Mouse (Mus musculus) frontal cortex, adult (tissue): Measurements from ENCODE around the gene Ppp1r9a.

Experiments
- ATAC-seq: cut with Nextera tagmentation; 2 replicates; pipeline ENCODE4 v1.9.2; 2017; ENCODE audit warnings: mild to moderate bottlenecking, moderate library complexity, mixed read lengths; ENCODE audit not compliant: low TSS enrichment

The Ppp1r9a gene

GRCm38 (mm10) chr6:5039316-5039715 lies 136.6 kb downstream of the Ppp1r9a start:
- ATAC-seq = peak; percentile 65; the same call in 1 of the 2 replicates

DNA sequence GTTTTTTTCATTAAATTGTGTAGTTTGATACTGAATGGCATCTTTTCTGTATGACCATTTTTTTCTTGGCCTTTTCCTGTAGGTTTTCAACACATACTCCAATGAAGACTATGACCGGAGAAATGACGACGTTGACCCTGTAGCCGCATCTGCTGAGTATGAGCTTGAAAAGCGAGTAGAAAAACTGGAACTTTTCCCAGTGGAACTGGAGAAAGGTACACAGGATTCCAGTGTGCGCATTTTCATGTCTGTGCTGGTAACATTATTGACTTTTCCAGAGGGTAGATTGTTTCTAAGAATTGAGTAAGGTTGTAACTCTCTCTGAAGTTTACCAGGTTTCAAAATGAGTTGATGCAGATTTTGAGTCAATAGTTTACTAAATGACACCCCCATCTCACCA lies 143.1 kb downstream of the Ppp1r9a start:
- ATAC-seq = no peak

DNA sequence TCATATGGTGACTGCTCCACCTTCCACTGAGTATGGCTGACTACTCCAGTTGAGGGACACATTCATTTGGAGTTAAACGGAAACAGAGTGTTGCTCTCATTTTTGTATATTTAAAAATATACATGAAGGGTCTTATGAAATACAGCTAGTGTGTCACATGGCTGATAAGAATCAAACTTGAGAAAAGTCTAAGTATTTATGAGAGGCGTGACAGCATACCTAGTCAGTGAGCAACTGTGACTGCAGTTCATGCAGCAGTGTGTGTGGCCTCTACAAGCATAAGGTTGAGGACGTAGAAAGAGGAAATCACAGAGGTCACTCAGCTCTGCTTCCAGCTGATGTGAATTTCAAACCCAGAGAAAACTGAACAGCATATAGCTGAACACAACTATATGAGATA lies 145.3 kb downstream of the Ppp1r9a start:
- ATAC-seq = no peak

- 0 out of 2 replicates have a peak, but pooled peaks have one; percentile 13 for ATAC-seq
Measured at GRCm38 (mm10) chr6:5052309-5052708, 149.6 kb downstream of the Ppp1r9a start.

DNA sequence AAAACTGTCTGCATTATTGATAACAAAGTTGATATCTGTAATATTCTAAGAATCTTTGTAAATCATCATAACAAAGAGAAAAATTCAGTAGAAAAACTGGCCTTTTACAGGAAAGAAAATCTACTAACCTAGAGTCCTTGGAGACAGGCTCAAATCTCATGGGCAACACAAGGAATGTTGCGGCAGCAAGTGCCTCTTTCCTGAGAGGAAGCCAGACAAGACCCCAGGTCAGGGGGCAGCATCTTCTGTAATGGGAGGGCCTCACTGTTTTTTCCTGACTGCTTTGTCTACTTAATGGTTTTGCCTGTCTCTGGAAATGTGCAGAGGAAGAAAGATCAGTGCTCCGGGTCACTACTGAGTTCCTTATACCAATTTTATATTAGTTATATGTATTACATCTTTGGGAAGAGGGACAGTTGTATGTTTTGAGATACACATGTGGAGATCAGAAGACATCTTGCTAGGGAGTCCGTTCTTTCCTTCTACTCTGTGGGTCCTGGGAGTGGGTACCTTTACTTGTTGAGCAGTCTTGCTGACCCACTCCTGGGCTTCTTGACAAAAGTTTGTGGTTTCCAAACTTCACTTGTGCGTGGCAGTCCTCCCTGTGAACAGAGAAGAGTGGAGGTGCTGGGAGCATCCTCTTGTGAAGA lies 151.9 kb downstream of the Ppp1r9a start:
- no peak for ATAC-seq

- ATAC-seq = no peak
Measured at GRCm38 (mm10) chr6:5074736-5075135, 172.0 kb downstream of the Ppp1r9a start.

DNA sequence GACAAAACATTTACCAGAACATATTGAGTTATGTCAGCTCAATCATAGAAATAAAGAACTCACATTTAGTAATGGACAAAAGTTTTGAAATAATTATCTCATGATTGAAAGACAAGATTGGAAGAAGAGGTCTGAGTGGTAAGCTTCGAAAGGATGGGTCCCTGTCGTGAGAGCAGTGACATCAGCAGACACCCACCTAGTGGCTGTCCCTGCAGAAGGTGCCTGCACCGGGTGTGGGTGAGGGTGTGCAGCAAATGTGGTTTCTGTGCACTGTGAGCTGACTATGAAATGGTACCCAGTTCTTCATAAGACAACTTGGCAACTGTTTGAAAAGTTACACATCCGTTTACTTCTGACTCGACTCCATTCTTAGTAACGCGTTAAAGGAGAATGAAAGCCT lies 173.0 kb downstream of the Ppp1r9a start:
- peak; percentile 88; the same call in 1 of the 2 replicates for ATAC-seq

DNA sequence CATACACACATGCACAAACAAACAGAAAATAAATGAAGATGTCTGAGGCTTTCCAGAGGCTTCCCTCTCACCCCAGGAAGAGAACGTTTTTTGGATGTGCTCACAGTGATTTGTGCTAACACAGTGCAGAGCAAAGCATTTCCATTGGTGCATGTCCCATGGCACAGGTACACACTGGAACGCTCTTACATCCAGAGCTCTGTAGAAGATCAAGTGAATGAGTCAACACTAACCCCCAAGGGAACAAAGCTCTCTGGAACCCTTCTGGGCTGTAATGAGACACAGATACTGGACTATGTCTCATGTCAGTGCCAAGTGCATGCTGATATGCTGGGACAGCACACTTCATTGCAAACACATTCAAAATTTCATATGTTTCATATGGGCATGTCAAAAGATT lies 175.3 kb downstream of the Ppp1r9a start:
- no peak for ATAC-seq

DNA sequence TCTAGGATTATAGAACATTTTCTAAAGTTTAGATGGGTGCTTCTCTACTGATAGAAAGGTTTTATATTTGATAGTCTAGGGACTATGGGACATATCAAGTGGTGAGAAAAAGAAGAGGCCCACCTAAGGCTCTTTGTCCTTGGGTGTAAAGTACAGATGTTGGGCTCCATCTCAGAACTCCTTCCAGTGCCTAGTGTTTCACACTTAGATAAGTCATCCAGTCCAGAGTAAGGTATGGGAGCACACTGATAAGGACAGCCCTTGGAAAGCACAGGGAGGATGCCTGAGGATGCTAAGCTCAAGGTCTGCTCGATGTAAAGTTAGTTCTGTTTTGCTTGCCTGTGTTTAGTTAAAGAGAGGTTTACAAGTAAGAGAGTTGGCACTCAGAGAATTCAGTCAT lies 176.4 kb downstream of the Ppp1r9a start:
- no peak for ATAC-seq

DNA sequence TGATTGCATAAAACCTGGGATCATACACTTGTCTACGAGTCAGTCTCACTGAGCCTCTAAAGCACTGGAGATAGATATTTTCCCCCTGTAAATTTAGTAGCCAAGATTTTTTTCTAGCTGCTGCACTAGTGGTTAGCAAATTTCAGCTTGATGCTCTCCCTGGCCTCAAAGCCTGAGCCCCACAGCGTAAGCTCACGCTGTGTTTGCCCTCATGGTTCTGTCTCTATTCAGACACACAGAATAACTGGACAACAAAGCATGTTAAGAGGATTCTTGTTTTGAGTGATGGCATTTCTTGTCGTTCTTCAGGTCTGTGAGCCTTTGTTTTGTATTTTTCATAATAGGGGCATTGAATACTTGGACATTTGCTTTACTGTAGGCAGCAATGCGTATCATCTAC lies 177.4 kb downstream of the Ppp1r9a start:
- ATAC-seq = no peak

GRCm38 (mm10) chr6:5080496-5080895 lies 177.8 kb downstream of the Ppp1r9a start:
- no peak for ATAC-seq

GRCm38 (mm10) chr6:5081099-5081498 lies 178.4 kb downstream of the Ppp1r9a start:
- ATAC-seq = no peak

DNA sequence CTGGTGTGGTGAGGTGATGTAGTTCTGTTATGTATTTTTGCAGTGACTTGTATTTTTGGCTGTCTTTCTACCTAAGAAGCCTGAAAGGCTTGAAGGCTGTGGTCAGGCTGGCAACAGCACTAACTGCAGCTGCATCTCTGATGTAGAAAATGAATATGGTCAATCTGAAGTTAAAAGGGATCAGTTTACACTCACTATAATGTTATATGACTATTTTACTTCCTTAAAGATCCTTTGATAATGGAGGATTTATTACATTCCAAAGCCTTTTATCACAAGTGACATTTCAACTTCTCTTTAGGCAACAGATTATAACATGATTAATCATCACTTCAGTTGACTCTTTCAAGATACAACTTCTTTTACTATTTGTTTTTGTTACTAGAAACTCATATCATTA lies 179.4 kb downstream of the Ppp1r9a start:
- ATAC-seq = no peak

DNA sequence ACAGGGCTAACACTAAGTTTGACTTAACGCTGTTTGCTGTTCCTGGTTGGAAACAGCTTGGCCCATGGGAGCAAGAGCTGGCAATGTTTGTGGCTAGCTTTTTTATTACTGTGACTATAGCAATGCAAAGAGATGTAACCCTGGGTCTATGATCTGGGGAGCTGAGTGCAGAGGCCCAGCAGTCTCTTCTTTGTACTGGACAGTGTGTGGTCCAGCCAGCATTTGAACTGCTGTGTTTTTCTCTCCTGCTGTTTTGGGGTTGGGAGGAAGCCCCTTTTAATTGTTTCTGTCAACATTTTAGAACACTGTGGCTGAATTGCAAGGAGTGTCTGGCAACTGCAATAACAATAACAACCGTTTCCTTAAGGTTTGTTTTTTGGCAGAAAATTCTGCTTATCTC lies 180.0 kb downstream of the Ppp1r9a start:
- no peak for ATAC-seq

DNA sequence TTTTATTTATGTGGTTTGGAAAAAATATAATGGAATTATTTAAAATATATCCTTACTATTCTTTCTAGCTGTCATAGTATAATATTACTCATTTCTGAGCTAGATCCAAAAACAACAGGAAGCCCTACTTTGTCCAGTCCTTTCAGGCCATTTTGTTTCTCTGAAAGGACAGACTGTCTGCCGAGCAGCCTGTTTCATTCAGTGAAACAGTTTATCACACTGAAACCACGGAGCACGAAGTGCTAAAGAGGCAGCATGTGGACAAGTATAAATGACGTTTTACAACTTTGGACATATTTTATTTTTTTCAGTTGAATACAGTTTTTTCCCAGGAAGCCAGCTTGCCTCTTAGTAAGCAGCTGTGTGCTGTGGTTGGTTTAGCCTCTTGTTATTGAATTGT lies 181.2 kb downstream of the Ppp1r9a start:
- no peak for ATAC-seq

DNA sequence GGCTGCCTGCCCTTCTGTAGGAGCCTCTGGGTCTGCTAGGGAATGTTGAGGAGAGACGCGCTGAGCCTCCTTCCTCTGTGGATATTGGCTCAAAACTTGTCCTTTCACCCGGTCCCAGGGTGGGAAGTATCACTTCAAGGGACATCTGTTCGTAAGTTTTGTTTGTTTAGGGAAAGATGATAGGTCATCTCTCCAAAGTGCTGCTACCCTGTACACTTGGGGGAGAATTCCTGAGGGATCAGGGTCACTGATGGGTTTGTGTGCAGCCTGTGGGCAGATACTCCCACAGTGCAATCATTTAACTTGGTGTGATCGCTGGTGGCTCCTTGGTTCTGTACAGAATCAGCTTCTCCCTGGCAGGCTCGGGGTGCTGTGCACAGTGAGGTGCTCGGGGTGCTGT lies 189.2 kb downstream of the Ppp1r9a start:
- no peak for ATAC-seq

DNA sequence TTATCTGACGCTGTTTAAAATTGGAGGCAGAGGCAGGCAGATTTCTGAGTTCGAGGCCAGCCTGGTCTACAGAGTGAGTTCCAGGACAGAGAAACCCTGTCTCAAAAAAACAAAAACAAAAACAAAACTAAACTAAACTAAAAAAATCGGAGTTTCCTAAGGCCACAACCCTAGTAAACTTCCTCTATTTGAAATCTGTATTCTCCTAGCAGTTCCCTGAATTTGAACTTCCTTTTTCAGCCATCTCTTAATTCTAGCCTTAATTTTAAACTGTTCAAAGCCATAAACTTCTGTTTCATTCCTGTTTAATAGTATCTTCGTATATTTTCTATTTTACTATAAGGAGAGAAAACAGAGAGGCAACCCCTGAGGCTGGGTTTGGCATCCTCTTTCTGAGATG lies 190.1 kb downstream of the Ppp1r9a start:
- ATAC-seq = no peak

DNA sequence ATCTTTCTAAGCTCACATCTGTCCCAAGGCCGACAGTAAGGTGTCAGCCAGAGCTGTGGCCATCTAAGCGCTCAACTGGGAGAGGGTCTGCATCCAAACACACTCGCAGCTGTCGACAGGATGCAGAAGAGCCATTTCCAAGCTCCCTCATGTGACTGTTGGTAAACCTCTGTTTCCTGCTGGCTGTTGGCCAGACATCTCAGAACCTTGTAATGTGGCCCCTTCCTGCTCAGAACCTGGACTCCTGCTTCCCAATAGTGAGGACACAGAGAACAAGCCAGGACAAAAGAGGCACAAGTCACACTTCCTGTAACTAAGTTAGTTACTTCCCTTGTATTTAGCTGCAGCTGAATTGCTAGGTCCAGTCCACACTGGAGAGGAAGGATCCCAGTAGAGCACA lies 190.8 kb downstream of the Ppp1r9a start:
- ATAC-seq = no peak

- 0 out of 2 replicates have a peak, but pooled peaks have one; percentile 21 for ATAC-seq
Measured at GRCm38 (mm10) chr6:5095365-5095973, 192.8 kb downstream of the Ppp1r9a start.

GRCm38 (mm10) chr6:5097309-5097708 lies 194.6 kb downstream of the Ppp1r9a start:
- ATAC-seq = no peak

DNA sequence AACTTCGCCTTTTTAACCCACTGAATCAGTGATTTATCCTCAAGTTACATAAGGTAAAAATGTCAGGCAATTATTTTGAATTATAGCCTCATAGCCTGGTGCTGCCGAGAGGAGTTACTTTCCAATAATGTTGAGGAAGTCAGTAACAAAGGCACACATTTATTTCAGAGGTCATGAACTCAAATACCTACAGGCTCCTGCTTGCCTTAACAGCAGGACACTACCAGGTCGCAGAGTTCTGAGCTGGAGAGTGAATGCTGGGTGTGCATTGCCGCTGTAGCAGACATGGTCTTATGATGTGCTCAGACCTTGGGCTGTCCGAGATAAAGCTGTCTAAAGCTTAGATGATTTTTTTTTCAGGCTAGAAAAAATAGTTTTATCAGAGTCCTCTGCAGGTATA lies 196.6 kb downstream of the Ppp1r9a start:
- no peak for ATAC-seq

DNA sequence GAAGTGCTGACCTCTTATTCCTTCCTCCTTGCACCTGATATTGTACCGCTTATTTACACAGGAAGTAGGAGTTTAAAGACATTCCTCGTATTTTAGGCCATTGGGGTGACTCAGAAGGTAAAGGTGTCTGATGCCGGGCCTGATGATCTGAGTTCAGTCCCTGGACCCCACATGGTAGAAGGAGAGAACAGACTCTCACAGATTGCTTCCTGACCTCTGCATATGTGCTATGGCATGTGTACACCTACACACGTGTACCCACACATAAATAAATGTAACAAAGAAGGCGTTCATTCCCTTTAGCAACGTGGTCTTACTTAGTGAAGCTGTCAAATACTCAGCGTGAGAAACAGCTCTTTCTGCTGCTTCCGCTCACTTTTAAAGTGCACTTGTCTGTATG lies 197.1 kb downstream of the Ppp1r9a start:
- ATAC-seq = no peak

GRCm38 (mm10) chr6:5100347-5100746 lies 197.6 kb downstream of the Ppp1r9a start:
- ATAC-seq = no peak

GRCm38 (mm10) chr6:5102741-5103140 lies 200.0 kb downstream of the Ppp1r9a start:
- no peak for ATAC-seq
